Mouse (Mus musculus) kidney, adult 2 months (tissue): ENCODE results near the gene Chek2. TPM values are rescaled to one million over a fixed set of nuclear protein-coding genes. Genes with fewer than 3 reads are reported as not detected.

Experiments
- DNase-seq: peaks from one replicate; pipeline ENCODE4 v3.0.0; 2021
- H3K27ac ChIP-seq: fragments of 200-500 bp; 2 replicates; pipeline ENCODE4 v1.5.1; 2012; ENCODE audit warnings: low read depth, low read length, control low read depth, inconsistent platforms; ENCODE audit not compliant: insufficient read depth
- H3K27me3 ChIP-seq: fragments of 200-500 bp; replicated peaks from 2 replicates; pipeline ENCODE4 v1.6.1; 2012; ENCODE audit warnings: mild to moderate bottlenecking, moderate library complexity, low read length, inconsistent platforms; ENCODE audit not compliant: control insufficient read depth, insufficient read depth
- H3K36me3 ChIP-seq: fragments of 200-500 bp; 2 replicates; pipeline ENCODE4 v1.6.1; 2012; ENCODE audit warnings: mild to moderate bottlenecking, moderate library complexity, low read length, inconsistent platforms; ENCODE audit not compliant: control insufficient read depth, insufficient read depth
- H3K4me1 ChIP-seq: fragments of 200-500 bp; 2 replicates; pipeline ENCODE4 v1.6.1; 2011; ENCODE audit warnings: low read length; ENCODE audit not compliant: control insufficient read depth, insufficient read depth
- H3K4me3 ChIP-seq: fragments of 200-500 bp; 2 replicates; pipeline ENCODE4 v1.5.1; 2011; ENCODE audit warnings: mild to moderate bottlenecking, low read depth, low read length, control low read depth; ENCODE audit not compliant: insufficient read depth
- CTCF ChIP-seq: fragments of 200-500 bp; conservative IDR thresholded peaks from 2 replicates; pipeline ENCODE4 v1.5.1; 2011; ENCODE audit warnings: low read depth, mild to moderate bottlenecking, control low read depth, low read length, moderate library complexity, mixed read lengths; ENCODE audit not compliant: insufficient read depth, insufficient read length
- POLR2A ChIP-seq: fragments of 200-500 bp; IDR thresholded peaks from one replicate; pipeline ENCODE4 v1.6.1; 2011; ENCODE audit warnings: low read depth, low read length, control low read depth
- WGBS: fragments of 180-500 bp; shearing (Covaris S2); methylation state at CpG from one replicate; pipeline ENCODE4 v1.1.7; 2018; 5-methylcytosine and 5-hydroxymethylcytosine counted together
- polyA plus RNA-seq: library from polyadenylated mRNA; depleted of rRNA; stranded (reverse); fragments of >200 nt; gene quantifications from 2 replicates; pipeline ENCODE4 v1.2.3, GENCODE M21; 2012; rRNA removed

Gene Chek2
- polyA plus RNA-seq, 1 experiment = 4.5 TPM

DNA sequence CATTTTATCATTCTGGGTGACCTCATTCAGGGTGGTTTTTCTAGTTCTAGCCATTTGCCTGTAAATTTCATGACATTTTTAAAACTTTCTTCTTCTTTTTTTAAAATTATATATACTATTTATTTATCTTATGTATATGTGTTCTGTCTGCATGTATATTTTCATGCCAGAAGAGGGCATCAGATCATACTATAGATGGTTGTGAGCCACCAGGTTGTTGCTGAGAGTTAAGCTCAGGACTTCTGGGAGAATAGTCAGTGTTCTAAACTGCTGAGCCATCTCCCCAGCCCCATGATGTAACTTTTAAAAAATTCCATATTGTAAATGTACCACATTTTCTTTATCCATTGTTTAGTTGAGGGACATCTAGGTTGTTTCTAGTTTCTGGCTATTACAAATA lies 69.1 kb downstream of the Chek2 start:
- Histone ChIP-seq H3K4me1 (no peaks in the 10 kb centered on the region), H3K27ac (no peak overlapping the region), H3K4me3 (no peak overlapping the region), H3K27me3 (no peaks in the 10 kb centered on the region), H3K36me3 (no peaks in the 10 kb centered on the region)
- TF ChIP-seq CTCF (no peak), POLR2A (no peak)
- DNase-seq = no peak

DNA sequence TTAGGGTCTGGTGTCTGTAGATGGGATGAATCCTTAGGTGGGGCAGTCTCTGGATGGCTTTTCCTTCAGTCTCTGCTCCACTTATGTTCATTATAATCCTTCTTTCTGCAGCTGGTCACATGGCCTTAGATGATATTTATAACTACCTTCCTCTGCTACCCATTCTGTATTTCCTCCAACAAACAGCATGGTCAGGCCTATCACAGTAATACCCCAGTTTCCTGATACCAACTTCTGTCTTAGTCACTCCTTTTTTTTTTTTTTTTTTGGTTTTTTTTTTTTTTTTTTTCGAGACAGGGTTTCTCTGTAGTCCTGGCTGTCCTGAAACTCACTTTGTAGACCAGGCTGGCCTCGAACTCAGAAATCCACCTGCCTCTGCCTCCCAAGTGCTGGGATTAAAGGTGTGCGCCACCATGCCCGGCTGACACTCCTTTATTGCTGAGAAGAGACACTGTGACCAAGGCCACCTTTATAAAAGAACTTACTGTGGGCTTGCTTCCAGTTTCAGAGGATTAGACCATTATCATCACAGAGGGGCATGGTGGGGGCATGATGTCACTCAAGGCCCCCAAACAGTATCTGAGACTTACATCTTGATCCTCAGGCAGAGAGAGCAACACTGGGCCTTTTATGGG lies 70.3 kb downstream of the Chek2 start:
- TF ChIP-seq CTCF (no peak), POLR2A (no peak)
- Histone ChIP-seq H3K36me3 (no peaks in the 10 kb centered on the region), H3K27me3 (no peaks in the 10 kb centered on the region), H3K4me1 (no peaks in the 10 kb centered on the region), H3K4me3 (no peak overlapping the region), H3K27ac (no peak overlapping the region)
- whole genome bisulfite sequencing = 90% methylated on average over 4 of the region's 4 CpGs
- DNase-seq = no peak

DNA sequence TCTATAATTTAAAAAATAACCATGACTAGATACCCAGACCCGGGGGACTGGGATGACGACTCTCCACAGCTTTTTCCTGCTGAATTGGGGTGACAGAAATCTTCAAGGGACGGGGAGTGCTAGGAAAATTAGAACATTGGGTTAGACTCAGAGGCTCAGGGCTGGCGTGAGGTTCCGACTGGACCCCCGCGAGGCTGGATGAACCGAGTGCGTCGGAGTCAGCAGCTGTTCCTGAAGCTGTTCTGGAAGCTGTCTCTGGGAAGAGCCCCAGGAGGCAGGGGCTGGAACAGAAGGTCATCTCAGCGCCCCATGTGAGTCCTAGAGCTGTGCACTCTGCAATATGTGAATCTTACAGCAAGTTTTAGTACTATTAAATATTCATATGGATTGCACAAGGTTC lies 75.1 kb downstream of the Chek2 start:
- Histone ChIP-seq H3K36me3 (no peaks in the 10 kb centered on the region), H3K4me3 (no peak overlapping the region), H3K4me1 (no peaks in the 10 kb centered on the region), H3K27ac (no peak overlapping the region), H3K27me3 (no peaks in the 10 kb centered on the region)
- TF ChIP-seq CTCF (no peak), POLR2A (no peak)
- DNase-seq = no peak
- 82% methylated on average over 11 of the region's 11 CpGs for WGBS

DNA sequence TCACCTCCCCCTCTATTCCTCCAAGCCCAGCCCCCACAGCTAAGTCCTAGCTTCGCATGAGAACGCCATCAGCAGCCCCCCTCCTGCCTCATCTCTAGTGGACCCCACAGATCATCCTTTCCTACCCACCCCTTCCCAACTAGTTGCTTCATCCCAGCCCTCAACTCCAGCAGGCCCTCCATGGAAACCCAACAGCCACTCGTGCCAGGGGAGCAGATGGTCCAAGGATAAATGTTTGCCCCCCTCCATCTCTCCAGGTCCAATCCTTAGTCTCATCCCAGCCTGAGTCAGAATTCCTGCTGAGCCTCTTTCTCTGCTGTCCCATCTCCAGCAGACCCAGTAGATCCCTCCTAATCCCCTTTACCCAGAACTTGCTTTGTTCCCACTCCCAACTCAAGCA lies 76.5 kb downstream of the Chek2 start:
- WGBS = 97% methylated on average over 3 of the region's 3 CpGs

DNA sequence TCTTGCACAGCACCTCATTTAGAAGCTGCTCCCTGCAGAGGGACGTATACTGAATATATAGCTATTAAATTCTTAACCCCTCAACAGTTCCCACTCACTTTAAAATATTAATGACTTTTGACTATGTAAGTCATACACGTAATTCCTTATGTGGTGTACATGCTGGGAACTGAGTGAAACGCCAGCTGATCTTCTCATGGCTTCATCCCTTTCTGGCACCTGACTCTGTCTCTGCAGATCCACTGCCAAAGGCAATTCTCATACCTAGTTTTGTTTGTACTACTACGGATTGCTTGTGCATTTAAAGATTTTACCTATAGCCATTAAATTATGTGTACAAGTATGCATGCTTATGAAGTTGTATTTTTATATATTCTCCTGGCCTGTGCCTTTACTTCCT lies 79.8 kb downstream of the Chek2 start:
- H3K36me3 ChIP-seq = no peaks in the 10 kb centered on the region
- H3K4me3 ChIP-seq = no peak overlapping the region
- H3K27me3 ChIP-seq = no peaks in the 10 kb centered on the region
- WGBS = 88% methylated on average over 4 of the region's 4 CpGs
- DNase-seq = no peak
- no peak for TF ChIP-seq POLR2A
- TF ChIP-seq CTCF = no peak
- no peaks in the 10 kb centered on the region for H3K4me1 ChIP-seq
- H3K27ac ChIP-seq = no peak overlapping the region

More for the DNA sequence above, 76.5 kb downstream of the Chek2 start:
- Histone ChIP-seq H3K36me3 (no peaks in the 10 kb centered on the region), H3K4me1 (no peaks in the 10 kb centered on the region), H3K27me3 (no peaks in the 10 kb centered on the region), H3K4me3 (no peak overlapping the region), H3K27ac (no peak overlapping the region)
- DNase-seq = no peak
- TF ChIP-seq POLR2A (no peak), CTCF (no peak)

DNA sequence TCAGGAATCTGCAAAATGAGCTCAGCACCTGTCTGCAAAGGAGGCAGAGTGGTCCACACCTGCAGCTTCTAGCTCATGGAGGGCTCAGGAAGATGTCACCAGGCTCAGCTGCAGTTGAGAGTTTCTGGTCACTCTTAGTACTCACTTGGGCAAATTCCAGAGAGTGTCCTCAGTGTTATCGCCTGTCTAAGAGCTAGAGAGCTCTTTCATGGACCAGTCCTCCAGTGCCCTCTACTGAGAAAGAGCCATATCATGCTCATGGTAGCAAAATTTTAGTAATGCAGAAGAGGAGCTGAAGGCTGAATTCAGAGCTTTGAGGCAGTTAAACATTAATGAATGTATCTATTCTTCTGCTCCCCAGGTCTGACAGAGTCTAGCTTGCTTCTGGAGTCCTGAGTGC lies 83.6 kb downstream of the Chek2 start:
- Histone ChIP-seq H3K27me3 (no peaks in the 10 kb centered on the region), H3K36me3 (no peaks in the 10 kb centered on the region), H3K27ac (no peak overlapping the region), H3K4me1 (no peaks in the 10 kb centered on the region), H3K4me3 (no peak overlapping the region)
- DNase-seq = peak; percentile 52
- TF ChIP-seq POLR2A (no peak), CTCF (peak; percentile 28; the same call in 1 of the 2 replicates)
- WGBS = 8% methylated on average over 1 of the region's 1 CpGs

Other genes starting within 250 kb of the Chek2 start
- 32.6 and 40.9 TPM in 2 replicates for gene Noc4l, start 186.6 kb upstream of the Chek2 start, polyA plus RNA-seq
- 11.9 TPM in 2 replicates for gene Ddx51, start 186.5 kb upstream of the Chek2 start, polyA plus RNA-seq
- gene Ep400, start 69.3 kb upstream of the Chek2 start, polyA plus RNA-seq = 28.2 and 29.6 TPM in 2 replicates
- 38.6 TPM in 2 replicates for gene Pus1, start 59.3 kb upstream of the Chek2 start, polyA plus RNA-seq
- 43.7 and 44.0 TPM in 2 replicates for gene Ulk1, start 29.9 kb upstream of the Chek2 start, polyA plus RNA-seq
- 29.6 and 31.3 TPM in 2 replicates for gene Hscb, start 202 bp upstream of the Chek2 start, polyA plus RNA-seq
- gene Ttc28, start 39.8 kb downstream of the Chek2 start, polyA plus RNA-seq = 6.6 TPM in 2 replicates